Mouse (Mus musculus): ENCODE measurements around the gene Nfasc.

DNA sequence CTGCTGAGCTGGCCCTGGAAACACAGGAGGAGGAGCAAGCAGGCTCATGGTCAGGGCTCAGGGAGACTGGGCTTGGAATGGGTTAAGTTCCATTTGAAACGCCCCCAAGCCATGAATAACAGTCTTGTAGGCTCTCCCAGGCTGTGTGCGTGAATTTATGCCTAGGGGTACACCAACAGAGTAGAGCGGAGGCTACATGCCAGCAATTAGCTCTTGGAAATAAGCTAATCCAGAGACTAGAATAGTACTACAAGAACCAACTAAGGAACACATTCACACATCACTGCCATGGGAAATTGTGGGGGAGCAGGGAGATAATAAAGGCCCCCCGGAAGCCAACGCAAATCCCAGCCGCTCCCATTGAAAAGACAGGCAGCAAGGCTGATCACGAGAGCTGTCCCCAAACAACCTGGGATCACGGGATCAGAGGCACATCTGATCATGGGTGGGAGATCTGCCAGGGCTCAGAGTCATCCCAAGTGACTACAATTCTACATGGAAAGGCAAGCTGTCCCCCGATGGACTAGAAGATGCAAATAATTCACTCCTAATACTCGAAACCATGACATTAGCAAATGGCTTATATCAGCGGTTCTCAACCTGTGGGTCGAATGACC, 87.6 kb downstream of the Nfasc start:
- TF ChIP-seq NANOG (IDR thresholded peaks at IDR 0.05; ENCODE audit: borderline replicate concordance, low read length) (no peak), CTCF (conservative IDR thresholded peaks at IDR 0.05; ENCODE audit: low read length) (no peak), POU5F1 (IDR thresholded peaks at IDR 0.05; ENCODE audit: borderline replicate concordance, low read length) (no peak)
